Mouse (Mus musculus): ENCODE results near the gene Usp28. TPM values are rescaled to one million over a fixed set of nuclear protein-coding genes. Genes with fewer than 3 reads are reported as not detected.

The Usp28 gene
- 5.4 and 26.7 TPM in 2 replicates for polyA plus RNA-seq (2011; ENCODE audit: insufficient read depth, insufficient read length, low replicate concordance, missing spikeins)

DNA sequence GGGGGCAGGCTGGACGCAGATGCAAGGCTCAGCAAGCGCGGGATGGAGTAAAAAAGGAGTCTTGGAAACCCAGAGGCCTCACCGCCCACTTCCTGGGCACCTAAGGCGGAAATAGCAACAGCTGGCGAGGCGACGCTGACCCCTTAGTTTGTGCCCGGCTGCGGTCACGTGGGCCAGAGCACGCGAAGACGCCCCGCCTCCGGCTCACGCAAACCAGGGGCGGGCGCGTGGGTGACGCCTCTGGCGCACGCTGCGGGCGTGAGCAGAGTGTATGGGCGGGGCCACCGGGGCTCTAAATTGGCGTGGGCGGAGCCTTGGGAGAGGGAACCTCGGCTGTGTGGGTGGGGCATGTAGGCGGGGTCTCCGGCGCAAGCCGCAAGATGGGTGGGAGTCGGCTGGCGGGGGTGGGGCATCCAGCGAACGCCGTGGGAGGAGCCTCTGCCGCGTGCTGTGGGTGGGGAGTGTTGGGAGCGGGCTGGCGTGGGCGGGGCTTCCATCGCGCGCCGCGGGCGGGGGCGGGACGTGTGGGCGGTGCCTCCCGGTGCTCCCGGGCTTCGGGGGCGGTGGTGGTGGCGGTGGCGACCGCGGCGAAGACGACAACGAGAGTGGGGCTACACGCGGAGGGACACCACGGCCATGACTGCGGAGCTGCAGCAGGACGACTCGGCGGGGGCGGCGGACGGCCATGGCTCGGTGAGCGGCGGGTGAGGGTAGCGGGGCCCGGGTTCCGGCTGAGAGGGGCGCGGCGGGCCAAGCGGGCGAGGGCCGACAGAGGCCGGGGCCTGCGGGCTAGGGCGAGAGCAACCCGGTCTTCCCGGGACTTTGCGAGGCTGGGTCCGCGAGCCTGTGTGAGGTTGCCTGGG, at the start of gene Usp28:
Usp28 (plus strand) TSS at position 531 of the 863 bp plus-strand sequence.
- WGBS: under 1% methylated on average over 92 of the region's 94 CpGs
- Histone ChIP-seq H3K4me1 (ENCODE audit: control insufficient read depth, insufficient read depth, low read length) (no peaks in the 10 kb centered on the region; the same call in 1 of the 2 replicates), H3K27ac (ENCODE audit: control insufficient read depth, insufficient read depth, low read depth, low read length, poor library complexity) (peak within 1 kb of the TSS; percentile 92), H3K4me3 (replicated peaks; ENCODE audit: control insufficient read depth, low read depth, low read length) (peak within 1 kb of the TSS; percentile 90)
- TF ChIP-seq CTCF (IDR thresholded peaks at IDR 0.05; ENCODE audit: control insufficient read depth, insufficient read depth, low read length) (no peak), POLR2A (IDR thresholded peaks at IDR 0.05; ENCODE audit: borderline replicate concordance, control insufficient read depth, low read depth, low read length) (peak; percentile 59; the same call in 1 of the 2 replicates)

DNA sequence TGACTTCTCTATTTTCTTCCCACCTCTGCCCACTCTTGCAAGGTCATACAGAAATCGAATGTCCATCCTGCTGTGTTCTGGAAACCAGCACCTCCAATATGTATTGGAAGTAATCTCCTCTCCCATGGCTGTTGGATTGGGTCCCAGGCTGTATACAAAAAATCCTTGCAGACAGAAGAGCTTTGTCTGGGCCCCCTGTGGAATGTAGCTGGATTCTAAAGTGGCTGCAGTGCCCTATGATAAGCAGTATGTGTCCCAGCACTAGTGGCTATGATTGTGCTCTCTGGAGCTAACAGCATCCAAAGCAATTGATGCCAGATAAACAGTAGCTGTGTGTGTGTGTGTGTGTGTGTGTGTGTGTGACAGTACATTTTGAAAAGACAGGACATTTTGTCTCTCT, 42.8 kb upstream of the Usp28 start:
- WGBS: 56% methylated on average over 1 of the region's 1 CpGs
- Histone ChIP-seq H3K4me3 (replicated peaks; ENCODE audit: control insufficient read depth, low read depth, low read length) (no peak overlapping the region), H3K4me1 (ENCODE audit: control insufficient read depth, insufficient read depth, low read length) (no peaks in the 10 kb centered on the region), H3K27ac (ENCODE audit: control insufficient read depth, insufficient read depth, low read depth, low read length, poor library complexity) (no peak overlapping the region)
- TF ChIP-seq CTCF (IDR thresholded peaks at IDR 0.05; ENCODE audit: control insufficient read depth, insufficient read depth, low read length): no peak

DNA sequence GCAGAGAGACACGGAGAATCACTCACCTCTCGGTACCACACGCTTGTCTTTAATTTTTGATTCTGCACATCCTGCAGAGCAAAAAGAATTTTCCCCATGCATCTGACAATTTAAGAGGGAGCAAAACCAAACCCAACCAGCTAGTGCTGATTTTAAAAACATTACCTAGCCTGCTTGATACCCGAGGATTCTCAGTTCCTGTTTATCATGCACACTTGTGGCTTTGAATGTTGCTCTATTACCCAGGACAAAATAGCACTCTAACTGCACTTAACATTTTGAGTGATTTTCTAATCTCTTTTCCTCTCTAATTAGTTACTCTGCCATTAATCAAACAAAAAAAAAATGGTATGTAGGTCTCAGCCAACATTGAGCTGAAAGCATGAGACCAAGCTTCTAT, 37.6 kb upstream of the Usp28 start:
- 72% methylated on average over 4 of the region's 4 CpGs for WGBS
- H3K27ac ChIP-seq (ENCODE audit: control insufficient read depth, insufficient read depth, low read depth, low read length, poor library complexity): no peak overlapping the region
- no peaks in the 10 kb centered on the region for H3K4me1 ChIP-seq (ENCODE audit: control insufficient read depth, insufficient read depth, low read length)
- no peak overlapping the region for H3K4me3 ChIP-seq (replicated peaks; ENCODE audit: control insufficient read depth, low read depth, low read length)
- no peak for TF ChIP-seq CTCF (IDR thresholded peaks at IDR 0.05; ENCODE audit: control insufficient read depth, insufficient read depth, low read length)
- no peak for TF ChIP-seq POLR2A (IDR thresholded peaks at IDR 0.05; ENCODE audit: borderline replicate concordance, control insufficient read depth, low read depth, low read length)

DNA sequence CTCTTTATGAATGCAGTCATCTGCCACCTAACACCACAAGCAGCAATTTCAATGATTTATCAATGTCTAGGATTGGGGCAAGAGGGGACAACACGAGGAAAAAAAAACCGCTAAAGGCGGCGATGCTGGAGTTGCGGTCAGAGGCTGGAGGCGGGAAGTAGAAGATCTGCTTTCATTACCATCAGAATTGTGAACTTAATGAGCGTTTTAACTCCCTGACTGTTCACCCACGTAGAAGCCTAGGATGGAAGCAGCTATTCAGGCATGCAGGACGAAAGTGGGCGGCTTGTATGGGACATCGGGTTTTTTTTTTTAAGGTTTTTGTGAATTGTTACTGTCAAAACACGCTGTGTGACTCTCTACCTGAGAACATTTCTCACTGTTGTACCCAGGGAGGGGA, 23.9 kb upstream of the Usp28 start:
- 29% methylated on average over 12 of the region's 12 CpGs for WGBS
- Histone ChIP-seq H3K4me3 (replicated peaks; ENCODE audit: control insufficient read depth, low read depth, low read length) (no peak overlapping the region), H3K4me1 (ENCODE audit: control insufficient read depth, insufficient read depth, low read length) (no peaks in the 10 kb centered on the region), H3K27ac (ENCODE audit: control insufficient read depth, insufficient read depth, low read depth, low read length, poor library complexity) (no peak overlapping the region)
- no peak for TF ChIP-seq POLR2A (IDR thresholded peaks at IDR 0.05; ENCODE audit: borderline replicate concordance, control insufficient read depth, low read depth, low read length)
- TF ChIP-seq CTCF (IDR thresholded peaks at IDR 0.05; ENCODE audit: control insufficient read depth, insufficient read depth, low read length): no peak

DNA sequence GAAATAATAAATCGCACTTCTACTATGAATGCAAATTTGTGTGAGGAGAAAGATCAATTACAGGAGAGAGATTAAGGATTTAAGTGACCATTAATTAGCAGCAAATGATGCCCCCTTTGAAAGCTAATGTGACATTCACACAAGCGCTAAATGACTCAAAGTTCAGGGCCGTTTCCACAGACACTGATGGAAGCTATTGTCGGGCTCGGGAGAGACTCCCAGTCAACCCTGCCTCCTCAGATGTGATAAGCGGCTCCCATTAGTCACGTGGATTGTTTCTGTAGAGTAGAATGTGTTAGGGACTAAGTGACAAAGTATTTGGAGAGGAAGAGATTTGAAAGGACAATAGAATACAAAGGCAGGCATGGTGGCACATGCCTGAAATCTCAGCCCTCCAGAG, 23.0 kb upstream of the Usp28 start:
- TF ChIP-seq CTCF (IDR thresholded peaks at IDR 0.05; ENCODE audit: control insufficient read depth, insufficient read depth, low read length) (no peak), POLR2A (IDR thresholded peaks at IDR 0.05; ENCODE audit: borderline replicate concordance, control insufficient read depth, low read depth, low read length) (no peak)
- Histone ChIP-seq H3K4me3 (replicated peaks; ENCODE audit: control insufficient read depth, low read depth, low read length) (no peak overlapping the region), H3K4me1 (ENCODE audit: control insufficient read depth, insufficient read depth, low read length) (no peaks in the 10 kb centered on the region), H3K27ac (ENCODE audit: control insufficient read depth, insufficient read depth, low read depth, low read length, poor library complexity) (no peak overlapping the region)
- 42% methylated on average over 7 of the region's 7 CpGs for WGBS

DNA sequence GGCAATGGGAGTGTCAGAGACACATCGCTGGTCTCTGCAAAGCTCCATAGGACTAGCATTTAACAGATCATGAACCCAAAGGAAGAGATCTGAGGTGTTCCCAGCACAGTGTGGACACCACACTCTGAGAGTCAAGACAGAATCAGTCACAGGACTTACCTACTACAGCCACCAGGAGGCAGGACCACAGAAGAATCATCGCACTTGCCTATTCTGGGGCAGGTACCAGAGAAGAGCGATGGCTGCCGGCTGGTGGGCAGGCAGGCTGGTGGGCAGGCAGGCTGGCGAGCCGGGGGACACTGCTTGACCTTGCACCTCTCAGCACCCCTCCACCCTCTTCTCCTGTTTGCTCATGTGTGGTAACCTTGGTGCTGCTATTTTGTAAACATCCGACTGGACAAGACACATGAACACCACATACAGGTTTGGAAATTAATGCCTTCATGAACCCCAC, 20.6 kb upstream of the Usp28 start, which contains the start of gene Htr3b:
Htr3b (minus strand) TSS at position 404 of the 454 bp plus-strand sequence.
- no peaks in the 10 kb centered on the region for H3K4me1 ChIP-seq (ENCODE audit: control insufficient read depth, insufficient read depth, low read length)
- TF ChIP-seq POLR2A (IDR thresholded peaks at IDR 0.05; ENCODE audit: borderline replicate concordance, control insufficient read depth, low read depth, low read length): no peak
- TF ChIP-seq CTCF (IDR thresholded peaks at IDR 0.05; ENCODE audit: control insufficient read depth, insufficient read depth, low read length): no peak
- no peak within 1 kb of the TSS for H3K4me3 ChIP-seq (replicated peaks; ENCODE audit: control insufficient read depth, low read depth, low read length)
- no peak within 1 kb of the TSS for H3K27ac ChIP-seq (ENCODE audit: control insufficient read depth, insufficient read depth, low read depth, low read length, poor library complexity)
- 55% methylated on average over 7 of the region's 7 CpGs for WGBS

DNA sequence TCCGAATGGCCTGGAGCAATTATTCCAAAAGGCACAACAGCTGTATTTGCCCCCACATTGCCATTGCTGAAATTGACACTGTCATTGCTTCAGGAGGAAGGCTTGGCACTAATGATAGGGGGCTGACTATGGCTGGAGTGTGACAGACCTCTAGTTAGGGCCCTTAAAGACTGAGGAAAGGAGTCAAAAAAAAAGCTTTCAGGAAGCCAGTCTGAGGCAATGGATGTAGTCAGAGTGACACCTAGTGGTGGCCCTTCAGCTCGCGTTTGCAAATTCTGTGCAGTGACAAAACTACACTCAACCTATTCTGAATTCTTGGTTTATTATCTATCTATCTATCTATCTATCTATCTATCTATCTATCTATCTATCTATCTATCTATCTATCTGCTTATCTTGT, 12.7 kb upstream of the Usp28 start:
- no peaks in the 10 kb centered on the region for H3K4me1 ChIP-seq (ENCODE audit: control insufficient read depth, insufficient read depth, low read length)
- H3K27ac ChIP-seq (ENCODE audit: control insufficient read depth, insufficient read depth, low read depth, low read length, poor library complexity): no peak overlapping the region
- WGBS: 30% methylated on average over 3 of the region's 3 CpGs
- no peak overlapping the region for H3K4me3 ChIP-seq (replicated peaks; ENCODE audit: control insufficient read depth, low read depth, low read length)
- TF ChIP-seq CTCF (IDR thresholded peaks at IDR 0.05; ENCODE audit: control insufficient read depth, insufficient read depth, low read length) (peak; percentile 56), POLR2A (IDR thresholded peaks at IDR 0.05; ENCODE audit: borderline replicate concordance, control insufficient read depth, low read depth, low read length) (no peak)

DNA sequence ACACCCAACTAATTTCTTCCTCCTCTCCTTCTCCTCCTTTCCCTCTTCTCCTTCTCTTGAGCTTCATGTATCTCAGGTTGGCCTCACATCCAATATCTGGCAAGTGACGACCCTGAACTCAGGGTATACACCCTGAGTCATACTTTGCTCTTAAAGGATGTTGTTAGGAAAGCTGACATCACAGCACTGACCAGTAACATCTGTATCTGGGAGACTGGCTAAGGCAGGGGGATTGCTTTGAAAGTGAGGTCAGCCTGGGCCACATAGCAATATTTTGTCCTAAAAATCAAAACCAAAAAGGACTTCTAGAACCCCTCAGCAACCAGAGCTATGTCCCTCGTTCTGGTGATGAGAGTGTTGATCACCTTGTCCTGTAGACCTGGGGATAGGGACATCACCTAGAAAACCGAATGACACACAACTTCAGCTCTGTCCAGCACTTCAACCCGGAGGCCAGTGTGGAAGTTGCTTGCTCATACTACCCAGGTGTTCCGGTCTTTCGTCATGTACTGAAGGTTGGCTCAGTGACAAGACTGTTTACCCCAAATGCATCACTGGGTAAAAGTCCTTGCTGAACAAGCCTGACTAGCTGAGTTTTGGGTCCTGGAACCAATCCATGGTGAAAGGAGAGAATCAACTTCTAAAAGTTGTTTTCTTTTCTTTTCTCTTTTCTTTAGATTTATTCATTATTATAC, 8.4 kb upstream of the Usp28 start:
- Histone ChIP-seq H3K4me3 (replicated peaks; ENCODE audit: control insufficient read depth, low read depth, low read length) (no peak overlapping the region), H3K4me1 (ENCODE audit: control insufficient read depth, insufficient read depth, low read length) (no peaks in the 10 kb centered on the region), H3K27ac (ENCODE audit: control insufficient read depth, insufficient read depth, low read depth, low read length, poor library complexity) (no peak overlapping the region)
- TF ChIP-seq CTCF (IDR thresholded peaks at IDR 0.05; ENCODE audit: control insufficient read depth, insufficient read depth, low read length): no peak
- no peak for TF ChIP-seq POLR2A (IDR thresholded peaks at IDR 0.05; ENCODE audit: borderline replicate concordance, control insufficient read depth, low read depth, low read length)
- whole genome bisulfite sequencing: 71% methylated on average over 6 of the region's 6 CpGs
